Mouse (Mus musculus): ENCODE results near the gene Mroh7.

Mroh7 gene

DNA sequence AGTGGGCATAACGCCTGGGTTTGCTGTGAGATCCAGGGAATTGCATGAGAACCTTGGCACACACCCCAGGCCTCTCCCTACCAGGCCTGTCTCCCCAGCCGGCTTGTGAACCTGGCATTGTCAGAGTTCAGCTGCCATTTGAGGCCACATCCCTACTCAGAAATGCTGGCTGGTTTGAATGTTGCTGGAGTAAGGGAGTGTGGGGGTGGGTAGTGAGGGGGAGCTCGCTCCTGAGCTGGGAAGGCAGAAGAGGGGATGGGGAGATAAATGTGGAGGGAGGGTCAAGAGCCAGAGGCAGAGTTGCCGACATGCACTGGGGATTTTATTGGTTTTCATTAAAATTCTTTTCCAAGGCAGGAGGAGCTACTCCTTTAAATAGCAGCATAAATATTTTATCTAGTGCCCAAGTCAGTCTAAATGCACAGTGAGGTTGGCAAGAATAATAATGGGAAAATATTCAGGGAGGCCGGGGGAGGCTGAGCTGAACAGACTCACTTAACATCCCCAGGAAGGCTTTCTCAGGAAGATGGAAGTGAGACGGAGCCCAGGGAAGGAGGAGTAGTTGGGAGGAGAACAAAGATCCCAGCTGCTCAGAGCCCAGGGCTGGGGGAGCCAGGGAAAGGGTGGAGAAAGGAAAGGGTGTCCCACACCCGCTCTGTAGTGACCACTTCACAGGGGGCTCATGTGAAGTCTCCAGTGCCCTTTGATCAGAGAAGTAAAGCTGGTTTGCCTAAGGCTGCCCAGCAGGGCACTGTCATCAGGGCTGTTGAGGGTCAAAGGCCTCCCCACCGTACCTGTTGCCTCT lies 97.2 kb downstream of the Mroh7 start:
- no peak for ATAC-seq (ENCODE audit: low TSS enrichment)

DNA sequence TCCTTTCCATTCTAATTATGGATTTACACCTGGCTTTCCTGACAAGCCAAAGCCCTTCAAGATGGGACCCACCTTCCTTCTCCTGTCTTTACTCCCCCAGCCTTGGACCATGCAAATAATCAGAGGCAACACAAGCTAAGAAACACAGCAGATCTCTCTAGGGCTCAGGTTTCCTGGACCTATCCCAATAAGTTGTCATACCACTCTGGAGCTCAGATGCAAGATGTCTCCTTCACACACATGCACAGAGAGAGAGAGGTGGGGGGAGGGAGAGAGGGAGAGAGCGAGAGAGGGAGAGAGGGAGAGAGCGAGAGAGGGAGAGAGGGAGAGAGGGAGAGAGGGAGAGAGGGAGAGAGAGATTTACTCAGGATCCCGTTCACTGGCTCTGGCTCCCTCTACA lies 98.4 kb downstream of the Mroh7 start:
- ATAC-seq (ENCODE audit: low TSS enrichment): no peak

All from frontal cortex, adult (tissue).